Mouse (Mus musculus) hindbrain, embryonic 14.5 days (tissue): ENCODE measurements around the gene Gm21992. TPM values are rescaled to one million over a fixed set of nuclear protein-coding genes. Genes with fewer than 3 reads are reported as not detected.

Source experiments
- ATAC-seq: fragments of 200-750 bp; cut with Nextera tagmentation; 2 replicates; pipeline ENCODE4 v1.8.0; 2017; ENCODE audit warnings: moderate number of reproducible peaks, mild to moderate bottlenecking, moderate TSS enrichment, moderate library complexity; ENCODE audit not compliant: low FRiP score
- DNase-seq: peaks from one replicate; pipeline ENCODE4 v3.0.0-alpha.2; 2015; ENCODE audit warnings: low spot score
- H3K27ac ChIP-seq: fragments of 300-500 bp; sonication (generic); 2 replicates; pipeline ENCODE4 v1.5.1; 2014; ENCODE audit warnings: mild to moderate bottlenecking, moderate library complexity
- H3K27me3 ChIP-seq: fragments of 300-500 bp; sonication (generic); 2 replicates; pipeline ENCODE4 v1.6.1; 2014; ENCODE audit warnings: mild to moderate bottlenecking, low read length, mixed read lengths; ENCODE audit not compliant: control insufficient read depth, insufficient read depth
- H3K36me3 ChIP-seq: fragments of 300-500 bp; sonication (generic); replicated peaks from 2 replicates; pipeline ENCODE4 v1.6.1; 2014; ENCODE audit not compliant: control insufficient read depth, insufficient read depth
- H3K4me1 ChIP-seq: fragments of 300-500 bp; sonication (generic); replicated peaks from 2 replicates; pipeline ENCODE4 v1.6.1; 2014; ENCODE audit warnings: antibody characterized with exemption, low read length, mixed read lengths; ENCODE audit not compliant: control insufficient read depth, insufficient read depth
- H3K4me2 ChIP-seq: fragments of 300-500 bp; sonication (generic); replicated peaks from 2 replicates; pipeline ENCODE4 v1.6.1; 2014; ENCODE audit warnings: mild to moderate bottlenecking, moderate library complexity
- H3K4me3 ChIP-seq: fragments of 300-500 bp; sonication (generic); replicated peaks from 2 replicates; pipeline ENCODE4 v1.5.1; 2014; ENCODE audit warnings: mild to moderate bottlenecking, low read length
- H3K9ac ChIP-seq: fragments of 300-500 bp; sonication (generic); 2 replicates; pipeline ENCODE4 v1.6.1; 2014
- H3K9me3 ChIP-seq: fragments of 300-500 bp; sonication (generic); 2 replicates; pipeline ENCODE4 v1.6.1; 2016; ENCODE audit warnings: low read length; ENCODE audit not compliant: control insufficient read depth
- WGBS: fragments of 180-500 bp; shearing (Covaris S2); extraction: QIAGEN DNeasy Blood & Tissue Kit; methylation state at CpG from one replicate; pipeline ENCODE4 v1.1.7; 2014; 5-methylcytosine and 5-hydroxymethylcytosine counted together
- polyA plus RNA-seq: library from polyadenylated mRNA; unstranded; fragments of >200 nt; fragmentation: Nextera tagmentation; extraction: Ambion mirVana; gene quantifications from 2 replicates; pipeline ENCODE4 v1.2.1, GENCODE M21; 2014

The Gm21992 gene
- polyA plus RNA-seq, 1 experiment from 2014 or later = 8.6 TPM

DNA sequence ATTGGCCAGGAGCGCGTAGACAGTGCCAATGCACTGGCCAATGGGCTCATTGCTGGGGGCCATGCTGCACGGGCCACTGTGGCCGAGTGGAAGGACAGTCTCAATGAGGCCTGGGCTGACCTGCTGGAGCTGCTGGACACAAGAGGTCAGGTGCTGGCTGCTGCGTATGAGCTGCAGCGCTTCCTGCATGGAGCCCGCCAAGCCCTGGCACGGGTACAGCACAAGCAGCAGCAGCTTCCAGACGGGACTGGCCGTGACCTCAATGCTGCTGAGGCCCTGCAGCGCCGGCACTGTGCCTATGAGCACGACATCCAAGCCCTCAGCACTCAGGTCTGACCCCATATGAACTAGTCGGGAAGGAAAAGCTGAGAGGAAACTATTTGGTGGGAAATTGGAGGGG is 64.8 kb downstream of the Gm21992 start:
- no peaks in the 10 kb centered on the region for H3K4me1 ChIP-seq
- DNase-seq = no peak
- H3K27ac ChIP-seq = no peak overlapping the region
- H3K9ac ChIP-seq = no peak overlapping the region
- WGBS = 86% methylated on average over 14 of the region's 14 CpGs
- no peak overlapping the region for H3K4me2 ChIP-seq
- no peaks in the 10 kb centered on the region for H3K9me3 ChIP-seq
- no peak for ATAC-seq
- peaks cover 98% of the 10 kb centered on the region for H3K36me3 ChIP-seq
- no peaks in the 10 kb centered on the region for H3K27me3 ChIP-seq
- H3K4me3 ChIP-seq = no peak overlapping the region

DNA sequence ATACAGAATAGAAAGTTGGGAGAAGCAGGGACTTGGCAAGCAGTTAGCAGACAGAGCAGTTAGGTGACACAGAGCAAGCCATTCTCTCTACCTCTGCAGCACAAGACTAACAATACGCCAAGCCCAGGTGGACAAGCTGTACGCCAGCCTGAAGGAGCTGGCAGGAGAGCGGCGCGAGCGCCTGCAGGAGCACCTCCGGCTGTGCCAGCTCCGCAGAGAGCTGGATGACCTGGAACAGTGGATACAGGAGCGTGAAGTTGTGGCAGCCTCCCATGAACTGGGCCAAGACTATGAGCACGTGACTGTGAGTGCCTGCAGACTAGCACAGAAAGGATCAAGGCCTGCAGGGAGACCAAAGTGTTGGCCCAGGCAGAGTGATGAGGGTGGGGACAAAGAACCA is 65.7 kb downstream of the Gm21992 start:
- no peaks in the 10 kb centered on the region for H3K9me3 ChIP-seq
- H3K36me3 ChIP-seq = peaks cover 98% of the 10 kb centered on the region
- 96% methylated on average over 10 of the region's 10 CpGs for WGBS
- no peak overlapping the region for H3K4me2 ChIP-seq
- no peaks in the 10 kb centered on the region for H3K27me3 ChIP-seq
- no peak for DNase-seq
- no peak overlapping the region for H3K4me3 ChIP-seq
- no peak overlapping the region for H3K9ac ChIP-seq
- H3K27ac ChIP-seq = no peak overlapping the region
- H3K4me1 ChIP-seq = no peaks in the 10 kb centered on the region
- ATAC-seq = no peak

DNA sequence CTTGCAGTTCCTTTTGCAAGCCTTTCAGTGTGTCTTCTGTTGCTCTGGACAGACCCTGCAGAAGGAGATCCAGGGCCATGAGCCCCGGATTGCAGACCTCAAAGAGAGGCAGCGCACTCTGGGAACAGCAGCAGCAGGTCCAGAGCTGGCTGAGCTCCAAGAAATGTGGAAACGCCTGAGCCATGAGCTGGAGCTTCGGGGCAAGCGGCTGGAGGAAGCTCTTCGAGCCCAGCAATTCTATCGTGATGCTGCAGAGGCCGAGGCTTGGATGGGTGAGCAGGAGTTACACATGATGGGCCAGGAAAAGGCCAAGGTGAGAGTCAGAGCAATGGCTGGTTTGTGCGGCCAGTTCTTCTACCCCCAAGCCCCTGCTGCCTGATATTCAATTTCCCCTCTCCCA is 66.4 kb downstream of the Gm21992 start:
- DNase-seq (peak; percentile 47), ATAC-seq (no peak)
- Histone ChIP-seq H3K9ac (no peak overlapping the region), H3K4me3 (no peak overlapping the region), H3K36me3 (peaks cover 98% of the 10 kb centered on the region), H3K9me3 (no peaks in the 10 kb centered on the region), H3K27me3 (no peaks in the 10 kb centered on the region), H3K27ac (no peak overlapping the region), H3K4me1 (no peaks in the 10 kb centered on the region), H3K4me2 (no peak overlapping the region)
- WGBS = 76% methylated on average over 9 of the region's 9 CpGs

DNA sequence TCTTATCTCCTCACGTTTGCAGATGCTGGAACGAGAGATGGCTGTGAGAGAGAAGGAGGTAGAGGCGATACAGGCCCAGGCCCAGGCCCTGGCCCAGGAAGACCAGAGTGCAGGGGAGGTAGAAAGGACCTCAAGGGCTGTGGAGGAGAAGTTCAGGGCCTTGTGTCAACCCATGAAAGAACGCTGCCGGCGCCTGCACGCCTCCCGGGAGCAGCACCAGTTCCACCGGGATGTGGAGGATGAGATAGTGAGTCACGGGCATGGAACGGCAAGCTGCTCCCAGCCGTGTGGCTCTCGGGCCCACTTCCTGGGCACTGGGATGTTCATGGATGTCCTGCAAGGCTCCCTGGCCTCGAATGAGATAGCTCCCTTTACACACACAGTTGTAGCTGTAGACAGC is 67.4 kb downstream of the Gm21992 start:
- H3K9ac ChIP-seq = no peak overlapping the region
- H3K27ac ChIP-seq = no peak overlapping the region
- no peak for DNase-seq
- H3K4me1 ChIP-seq = no peaks in the 10 kb centered on the region
- H3K27me3 ChIP-seq = no peaks in the 10 kb centered on the region
- no peak for ATAC-seq
- no peak overlapping the region for H3K4me3 ChIP-seq
- H3K4me2 ChIP-seq = no peak overlapping the region
- peaks cover 98% of the 10 kb centered on the region for H3K36me3 ChIP-seq
- H3K9me3 ChIP-seq = no peaks in the 10 kb centered on the region
- WGBS = 79% methylated on average over 14 of the region's 14 CpGs

DNA sequence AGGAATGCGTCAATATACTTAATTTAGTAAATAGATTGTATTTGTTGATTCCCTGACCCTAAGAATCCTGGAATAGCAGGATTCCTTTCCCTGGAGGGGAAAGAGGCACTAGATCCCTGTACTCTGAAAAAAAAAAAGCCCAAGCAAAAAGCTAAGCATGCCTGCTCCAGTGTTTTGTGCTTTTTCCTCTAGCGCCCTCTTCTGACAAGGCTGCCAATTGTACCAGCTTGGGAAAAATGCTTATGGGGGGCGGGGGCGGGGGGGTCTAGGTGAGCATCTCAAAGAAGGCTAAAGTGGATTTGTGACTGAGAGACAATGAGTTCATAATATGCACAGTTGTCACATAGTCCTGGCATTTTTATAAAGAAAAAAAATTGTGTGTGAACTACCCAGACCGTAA is 67.9 kb downstream of the Gm21992 start:
- Histone ChIP-seq H3K4me3 (no peak overlapping the region), H3K4me2 (no peak overlapping the region), H3K9ac (no peak overlapping the region), H3K4me1 (no peaks in the 10 kb centered on the region), H3K27me3 (no peaks in the 10 kb centered on the region), H3K9me3 (no peaks in the 10 kb centered on the region), H3K27ac (no peak overlapping the region), H3K36me3 (peaks cover 98% of the 10 kb centered on the region)
- DNase-seq (peak; percentile 52), ATAC-seq (no peak)
- WGBS = 44% methylated on average over 5 of the region's 5 CpGs

DNA sequence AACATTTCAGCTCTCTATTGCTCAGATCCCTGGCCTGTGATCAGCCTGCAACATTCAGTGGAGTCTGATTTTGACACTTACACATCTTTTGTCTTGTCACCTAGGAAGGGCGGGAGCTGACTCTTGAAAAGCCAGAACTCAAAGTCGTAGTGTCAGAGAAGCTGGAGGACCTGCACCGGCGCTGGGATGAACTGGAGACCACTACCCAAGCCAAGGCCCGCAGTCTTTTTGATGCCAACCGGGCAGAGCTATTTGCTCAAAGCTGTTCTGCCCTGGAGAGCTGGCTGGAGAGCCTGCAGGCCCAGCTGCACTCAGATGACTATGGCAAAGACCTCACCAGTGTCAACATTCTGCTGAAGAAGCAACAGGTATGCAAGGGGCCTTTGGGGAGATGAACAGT is 69.2 kb downstream of the Gm21992 start:
- WGBS = 93% methylated on average over 6 of the region's 6 CpGs
- H3K4me3 ChIP-seq = no peak overlapping the region
- ATAC-seq (no peak), DNase-seq (no peak)
- H3K9ac ChIP-seq = no peak overlapping the region
- no peaks in the 10 kb centered on the region for H3K4me1 ChIP-seq
- no peak overlapping the region for H3K27ac ChIP-seq
- H3K36me3 ChIP-seq = peaks cover 98% of the 10 kb centered on the region
- no peaks in the 10 kb centered on the region for H3K9me3 ChIP-seq
- H3K4me2 ChIP-seq = no peak overlapping the region
- H3K27me3 ChIP-seq = no peaks in the 10 kb centered on the region

DNA sequence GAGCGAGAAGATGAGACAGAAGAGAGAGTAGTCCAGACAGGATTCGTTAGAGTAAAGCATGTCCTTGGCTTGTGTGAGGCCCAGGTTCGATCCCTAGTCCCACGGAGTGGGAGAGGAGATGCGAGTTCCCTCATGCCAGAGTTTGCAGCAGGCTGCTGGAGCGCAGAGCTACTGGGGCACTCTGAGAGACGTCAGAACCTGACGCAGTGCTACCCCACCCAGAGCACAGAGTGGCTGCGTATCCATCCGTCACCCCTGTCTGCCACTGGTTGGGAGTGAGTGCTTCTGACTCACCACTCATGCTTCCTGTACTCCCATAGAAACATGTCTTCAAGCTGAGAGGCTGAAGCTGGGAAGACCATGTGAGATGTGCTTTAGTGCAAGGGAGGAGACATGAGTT is 69.9 kb downstream of the Gm21992 start:
- Histone ChIP-seq H3K27me3 (no peaks in the 10 kb centered on the region), H3K36me3 (peaks cover 98% of the 10 kb centered on the region), H3K4me3 (no peak overlapping the region), H3K4me2 (no peak overlapping the region), H3K9me3 (no peaks in the 10 kb centered on the region), H3K4me1 (no peaks in the 10 kb centered on the region), H3K27ac (no peak overlapping the region), H3K9ac (no peak overlapping the region)
- DNase-seq (no peak), ATAC-seq (no peak)
- WGBS = 81% methylated on average over 10 of the region's 10 CpGs

DNA sequence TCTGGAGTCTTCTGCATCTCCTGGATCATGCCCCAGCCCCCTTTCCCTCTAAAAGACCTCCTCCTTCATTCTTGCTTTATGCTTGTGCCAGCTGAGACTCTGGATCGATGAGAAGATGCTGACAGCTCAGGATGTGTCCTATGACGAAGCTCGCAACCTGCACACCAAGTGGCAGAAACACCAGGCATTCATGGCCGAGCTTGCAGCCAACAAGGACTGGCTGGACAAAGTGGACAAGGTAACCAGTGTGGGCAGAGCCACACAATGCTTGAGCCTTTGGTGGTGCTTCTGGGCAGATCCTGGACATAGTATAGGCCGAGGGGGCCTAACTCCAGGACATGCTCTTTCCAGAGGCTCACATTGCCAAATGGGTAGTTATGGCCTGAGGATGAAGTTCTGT is 71.7 kb downstream of the Gm21992 start:
- H3K4me3 ChIP-seq = no peak overlapping the region
- no peaks in the 10 kb centered on the region for H3K9me3 ChIP-seq
- 95% methylated on average over 5 of the region's 5 CpGs for WGBS
- H3K27me3 ChIP-seq = no peaks in the 10 kb centered on the region
- DNase-seq = no peak
- ATAC-seq = no peak
- H3K9ac ChIP-seq = no peak overlapping the region
- no peaks in the 10 kb centered on the region for H3K4me1 ChIP-seq
- no peak overlapping the region for H3K4me2 ChIP-seq
- peaks cover 94% of the 10 kb centered on the region for H3K36me3 ChIP-seq
- H3K27ac ChIP-seq = no peak overlapping the region

DNA sequence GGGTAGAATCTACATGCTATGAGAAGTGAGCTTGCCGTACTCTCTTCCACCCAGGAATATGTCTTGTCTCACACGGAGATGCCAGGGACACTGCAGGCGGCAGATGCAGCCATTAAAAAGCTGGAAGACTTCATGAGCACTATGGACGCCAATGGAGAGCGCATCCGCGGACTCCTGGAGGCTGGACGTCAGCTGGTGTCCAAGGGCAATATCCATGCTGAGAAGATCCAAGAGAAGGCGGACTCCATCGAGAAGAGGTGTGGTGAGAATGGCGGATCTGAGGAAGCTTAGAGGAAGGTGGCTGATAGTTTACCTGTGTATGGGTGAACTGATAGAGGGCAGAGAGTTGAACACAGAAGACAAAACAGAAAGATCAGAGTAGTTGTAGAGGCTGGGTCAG is 72.4 kb downstream of the Gm21992 start:
- no peaks in the 10 kb centered on the region for H3K27me3 ChIP-seq
- H3K9ac ChIP-seq = no peak overlapping the region
- ATAC-seq = no peak
- no peak overlapping the region for H3K4me2 ChIP-seq
- H3K4me3 ChIP-seq = no peak overlapping the region
- H3K27ac ChIP-seq = no peak overlapping the region
- peaks cover 94% of the 10 kb centered on the region for H3K36me3 ChIP-seq
- no peaks in the 10 kb centered on the region for H3K4me1 ChIP-seq
- DNase-seq = no peak
- no peaks in the 10 kb centered on the region for H3K9me3 ChIP-seq
- WGBS = 93% methylated on average over 11 of the region's 11 CpGs

DNA sequence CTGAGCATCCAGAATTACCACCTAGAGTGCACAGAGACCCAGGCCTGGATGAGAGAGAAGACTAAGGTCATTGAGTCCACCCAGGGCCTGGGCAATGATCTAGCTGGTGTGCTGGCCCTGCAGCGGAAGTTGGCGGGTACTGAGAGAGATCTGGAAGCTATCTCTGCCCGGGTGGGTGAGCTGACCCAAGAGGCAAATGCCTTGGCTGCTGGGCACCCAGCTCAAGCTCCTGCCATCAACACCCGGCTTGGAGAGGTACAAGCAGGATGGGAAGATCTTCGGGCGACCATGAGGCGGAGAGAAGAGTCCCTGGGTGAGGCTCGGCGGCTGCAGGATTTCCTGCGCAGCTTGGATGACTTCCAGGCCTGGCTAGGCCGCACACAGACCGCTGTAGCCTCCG is 73.5 kb downstream of the Gm21992 start:
- no peak overlapping the region for H3K9ac ChIP-seq
- H3K4me3 ChIP-seq = no peak overlapping the region
- DNase-seq = no peak
- no peaks in the 10 kb centered on the region for H3K9me3 ChIP-seq
- no peaks in the 10 kb centered on the region for H3K4me1 ChIP-seq
- peaks cover 96% of the 10 kb centered on the region for H3K36me3 ChIP-seq
- H3K4me2 ChIP-seq = no peak overlapping the region
- no peaks in the 10 kb centered on the region for H3K27me3 ChIP-seq
- H3K27ac ChIP-seq = no peak overlapping the region
- 91% methylated on average over 13 of the region's 13 CpGs for WGBS
- ATAC-seq = no peak
